Mouse (Mus musculus) spleen, adult 18-20 months (tissue): ENCODE results near the gene Actr2.
"Not testable (repeated sequence)": the region's sequence is repeated elsewhere in the genome, so short reads cannot be mapped to it uniquely, and the experiment has no call there.

Experiments used
- DNase-seq, 2 experiments: peaks; one replicate each; pipeline ENCODE4 v3.0.0; 2022; ENCODE audit warnings: mixed read lengths in 2 of 2

The Actr2 gene

DNA sequence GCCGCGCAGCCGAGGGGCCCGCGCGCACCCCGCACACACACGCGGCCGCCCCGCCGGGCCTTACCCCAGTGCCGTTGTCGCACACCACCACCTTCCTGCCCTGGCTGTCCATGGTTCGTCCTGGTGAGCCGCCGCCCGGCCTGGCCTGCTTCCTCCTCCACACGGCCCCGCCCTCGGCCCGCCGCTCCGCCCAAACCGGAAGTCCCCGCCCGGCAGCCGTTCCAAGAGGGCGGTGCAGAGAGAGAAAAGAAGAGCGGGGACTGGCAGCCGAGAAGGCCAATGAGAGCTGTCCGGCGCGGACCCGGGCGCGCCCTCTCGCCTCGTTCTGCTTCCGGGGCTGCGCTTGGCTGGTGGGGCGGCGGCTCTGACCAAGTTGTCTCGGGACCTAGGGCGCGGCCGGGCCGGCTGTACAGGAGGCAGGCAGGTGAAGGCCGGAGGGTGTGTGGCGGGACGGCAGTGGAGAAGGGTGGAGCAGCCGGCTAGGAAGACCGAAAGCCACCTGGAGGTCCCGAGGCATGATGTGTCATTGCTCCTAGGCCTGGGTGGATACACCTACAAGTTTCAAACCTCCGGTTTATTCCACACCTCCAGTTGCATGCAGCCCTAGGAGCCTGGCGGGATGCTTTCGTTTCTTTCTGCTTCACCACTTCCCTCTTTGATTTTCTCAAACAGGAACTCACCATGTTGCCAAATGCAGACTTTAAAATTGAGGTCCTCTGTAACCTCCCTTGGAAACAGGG is at the start of gene Actr2:
Gene Actr2 (minus strand): TSS at position 173 of the 740 bp plus-strand sequence.
- DNase-seq: peak; percentile 96 to 98

GRCm38 (mm10) chr11:20158879-20159278 is 46.2 kb upstream of the Actr2 start:
- no peak for DNase-seq

DNA sequence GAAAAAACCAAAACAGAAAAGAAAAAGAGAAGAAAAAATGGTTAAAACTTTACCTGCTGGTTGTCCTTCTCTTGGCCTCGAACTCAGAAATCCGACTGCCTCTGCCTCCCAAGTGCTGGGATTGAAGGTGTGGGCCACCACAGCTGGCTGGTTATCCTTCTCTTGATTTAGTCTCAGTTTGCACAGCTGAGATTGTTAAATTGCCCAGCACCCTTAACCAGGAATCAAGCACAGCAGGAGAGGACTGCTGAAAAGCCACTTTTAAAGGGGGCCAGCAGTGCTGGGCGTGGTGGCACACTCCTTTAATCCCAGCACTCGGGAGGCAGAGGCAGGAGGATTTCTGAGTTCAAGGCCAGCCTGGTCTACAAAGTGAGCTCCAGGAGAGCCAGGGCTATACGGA is 40.8 kb upstream of the Actr2 start:
- not testable (repeated sequence) for DNase-seq

DNA sequence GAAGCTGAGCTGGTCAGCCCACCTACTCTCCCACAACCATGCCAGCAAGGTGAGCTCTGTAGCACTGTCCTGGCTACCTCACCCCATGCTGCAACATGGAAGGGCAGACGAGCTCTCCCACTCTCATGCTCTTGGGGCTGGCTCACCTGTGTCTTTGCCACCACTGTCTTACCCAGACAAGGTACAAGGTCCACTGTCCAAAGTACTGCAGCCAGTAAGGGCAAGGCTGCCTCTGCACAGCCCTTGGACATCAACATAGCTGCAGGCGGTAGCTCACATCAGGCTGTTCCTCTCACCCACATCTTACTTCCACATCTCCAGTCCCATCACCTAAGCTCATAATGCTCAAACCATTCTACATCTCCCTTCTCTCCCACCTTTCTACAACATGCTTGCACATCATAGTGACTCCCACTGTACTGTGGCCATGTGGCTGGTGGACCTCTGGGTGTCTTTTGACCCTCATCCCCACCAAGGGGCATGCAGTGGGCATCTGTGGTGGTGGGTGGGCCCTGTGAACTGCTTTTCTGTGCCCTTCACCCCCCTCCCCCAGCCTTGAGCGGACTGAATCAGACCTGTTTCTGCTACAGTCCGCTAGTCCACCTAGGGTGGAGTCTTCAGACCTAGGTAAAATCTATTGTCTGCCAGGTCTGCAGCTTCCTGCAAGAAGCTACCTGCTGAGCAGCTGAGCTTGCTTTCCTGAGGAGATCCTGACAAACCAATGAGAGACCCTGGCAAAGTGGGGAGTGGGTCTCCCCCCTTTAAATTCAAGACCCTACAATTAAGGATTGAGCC is 39.6 kb upstream of the Actr2 start:
- no peak for DNase-seq

GRCm38 (mm10) chr11:20151290-20151689 is 38.6 kb upstream of the Actr2 start:
- no peak for DNase-seq

DNA sequence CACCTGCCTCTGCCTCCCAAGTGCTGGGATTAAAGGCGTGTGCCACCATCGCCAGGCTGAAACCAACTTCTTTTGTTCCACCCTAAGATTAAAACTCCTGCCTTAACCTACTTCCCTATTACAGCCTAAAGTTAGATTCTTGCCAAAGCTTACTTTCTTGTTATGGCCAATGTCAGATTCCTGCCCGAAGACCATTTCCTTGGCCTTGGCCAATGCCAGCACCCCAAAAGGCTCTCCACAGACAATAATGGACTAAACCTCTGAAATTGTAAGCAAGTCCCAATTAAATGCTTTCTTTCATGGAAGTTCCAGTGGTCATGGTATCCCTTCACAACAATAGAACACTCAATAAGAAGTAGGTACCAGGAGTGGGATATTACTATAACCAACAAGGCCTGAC is 37.2 kb upstream of the Actr2 start:
- no peak for DNase-seq

- DNase-seq: no peak
These were observed 32.7 kb upstream of the Actr2 start for GRCm38 (mm10) chr11:20145383-20145782.

- no peak for DNase-seq
These were observed 32.0 kb upstream of the Actr2 start for GRCm38 (mm10) chr11:20144536-20145263.

DNA sequence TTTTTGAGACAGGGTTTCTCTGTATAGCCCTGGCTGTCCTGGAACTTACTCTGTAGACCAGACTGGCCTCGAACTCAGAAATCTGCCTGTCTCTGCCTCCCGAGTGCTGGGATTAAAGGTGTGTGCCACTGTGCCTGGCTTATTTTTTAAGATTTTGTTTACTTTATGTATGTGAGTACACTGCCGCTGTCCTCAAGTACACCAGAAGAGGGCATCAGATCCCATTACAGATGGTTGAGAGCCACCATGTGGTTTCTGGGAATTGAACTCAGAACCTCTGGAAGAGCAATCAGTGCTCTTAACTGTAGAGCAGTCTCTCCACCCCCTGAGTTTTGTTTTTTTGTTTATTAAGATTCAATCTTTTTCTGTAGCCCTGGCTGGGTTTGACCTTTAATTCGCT is 31.0 kb upstream of the Actr2 start:
- not testable (repeated sequence) for DNase-seq

GRCm38 (mm10) chr11:20142516-20142915 is 29.8 kb upstream of the Actr2 start:
- no peak for DNase-seq

DNA sequence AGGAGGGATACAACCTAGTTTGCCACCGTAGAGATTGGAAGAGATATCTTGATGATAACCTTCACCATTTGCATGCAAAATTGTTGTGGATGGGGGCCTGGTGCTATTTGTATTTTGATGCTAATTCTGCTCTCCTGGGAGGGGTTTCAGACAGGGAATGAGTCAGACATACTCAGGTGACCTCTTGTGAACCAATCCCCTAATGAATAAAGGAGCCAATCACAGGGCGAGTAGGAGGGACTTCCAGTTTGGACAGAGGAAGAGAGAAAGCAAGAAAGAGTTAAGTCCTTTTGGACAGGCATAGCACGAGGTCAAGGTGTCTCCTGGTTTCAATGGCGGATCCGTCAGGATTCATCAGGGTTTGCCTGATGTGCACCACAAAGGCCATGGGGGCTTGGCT is 27.6 kb upstream of the Actr2 start:
- no peak for DNase-seq

DNA sequence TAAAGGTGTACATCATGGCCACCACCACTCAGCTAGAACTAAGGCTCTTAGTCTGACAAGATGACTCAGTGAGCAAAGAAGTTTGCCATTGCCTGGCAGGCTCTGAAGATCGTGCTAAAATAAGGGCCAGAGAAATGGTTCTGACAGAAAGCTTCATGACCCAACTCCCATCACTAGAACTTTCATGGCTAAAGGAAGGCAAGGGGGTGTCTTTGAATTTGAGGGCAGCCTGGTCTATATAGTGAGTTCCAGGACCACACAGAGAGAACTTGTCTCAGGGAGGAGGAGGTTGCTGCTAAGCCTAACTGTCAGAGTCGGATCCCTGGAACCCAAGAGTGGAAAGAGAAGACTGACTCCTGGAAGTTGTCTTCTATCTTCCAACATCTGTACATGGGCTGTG is 27.0 kb upstream of the Actr2 start:
- no peak for DNase-seq

DNA sequence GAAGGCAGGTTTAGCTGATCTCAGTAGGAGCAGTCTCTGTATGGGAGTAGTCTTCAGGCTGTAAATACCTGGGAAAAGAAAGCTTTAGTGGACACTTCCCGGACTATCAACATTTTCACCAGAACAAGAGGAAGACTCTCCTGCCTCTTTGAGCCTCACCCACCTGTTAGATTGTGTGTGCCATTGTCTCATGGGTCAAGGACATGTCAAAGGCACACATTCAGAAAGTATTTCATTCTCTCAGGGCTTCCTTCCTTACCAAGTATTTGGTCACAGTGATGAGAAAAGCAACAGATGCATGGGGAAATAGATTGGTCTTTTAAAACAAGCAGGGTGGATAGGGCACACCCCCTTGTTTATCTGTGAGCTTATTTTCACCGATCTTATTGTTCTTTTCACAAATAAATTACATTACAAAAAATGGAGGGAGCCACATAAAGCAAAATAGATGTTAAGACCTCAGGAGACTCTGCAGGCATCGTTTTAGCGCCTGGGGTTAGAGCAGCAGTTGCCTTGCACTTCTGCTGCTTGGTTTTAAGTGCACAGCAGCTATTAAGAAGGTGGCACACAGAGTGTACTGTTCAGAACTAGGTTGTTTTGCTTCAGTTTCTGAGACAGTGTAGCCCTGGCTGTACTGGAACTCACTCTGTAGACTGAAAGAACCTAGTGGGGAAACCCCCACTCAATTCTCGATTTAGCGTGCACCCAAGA is 25.9 kb upstream of the Actr2 start:
- no peak for DNase-seq

GRCm38 (mm10) chr11:20137872-20138271 is 25.2 kb upstream of the Actr2 start:
- no peak for DNase-seq

GRCm38 (mm10) chr11:20136314-20136713 is 23.6 kb upstream of the Actr2 start:
- DNase-seq: no peak

- not testable (repeated sequence) for DNase-seq
These were observed 22.2 kb upstream of the Actr2 start for GRCm38 (mm10) chr11:20134869-20135268.

DNA sequence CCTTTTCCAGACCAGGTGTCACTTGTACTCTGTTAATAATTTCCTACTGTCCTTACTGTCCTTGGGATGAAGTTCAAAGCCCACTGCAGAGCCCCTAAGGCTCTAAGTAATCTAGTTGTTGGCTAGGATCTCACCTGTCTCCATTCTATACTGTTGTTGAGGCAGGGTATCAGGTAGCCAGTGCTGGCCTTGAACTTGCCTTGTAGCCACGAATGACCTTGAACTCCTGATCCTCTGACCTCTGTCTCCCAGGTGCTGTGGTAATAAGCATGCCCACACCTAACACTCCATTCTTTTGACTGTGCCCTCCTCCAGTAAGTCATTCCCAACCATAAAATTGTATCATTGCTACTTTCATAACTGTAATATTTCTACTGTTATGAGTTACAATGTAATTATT is 21.0 kb upstream of the Actr2 start:
- no peak for DNase-seq

GRCm38 (mm10) chr11:20132955-20133562 is 20.3 kb upstream of the Actr2 start:
- DNase-seq: peak; percentile 54 to 80

DNA sequence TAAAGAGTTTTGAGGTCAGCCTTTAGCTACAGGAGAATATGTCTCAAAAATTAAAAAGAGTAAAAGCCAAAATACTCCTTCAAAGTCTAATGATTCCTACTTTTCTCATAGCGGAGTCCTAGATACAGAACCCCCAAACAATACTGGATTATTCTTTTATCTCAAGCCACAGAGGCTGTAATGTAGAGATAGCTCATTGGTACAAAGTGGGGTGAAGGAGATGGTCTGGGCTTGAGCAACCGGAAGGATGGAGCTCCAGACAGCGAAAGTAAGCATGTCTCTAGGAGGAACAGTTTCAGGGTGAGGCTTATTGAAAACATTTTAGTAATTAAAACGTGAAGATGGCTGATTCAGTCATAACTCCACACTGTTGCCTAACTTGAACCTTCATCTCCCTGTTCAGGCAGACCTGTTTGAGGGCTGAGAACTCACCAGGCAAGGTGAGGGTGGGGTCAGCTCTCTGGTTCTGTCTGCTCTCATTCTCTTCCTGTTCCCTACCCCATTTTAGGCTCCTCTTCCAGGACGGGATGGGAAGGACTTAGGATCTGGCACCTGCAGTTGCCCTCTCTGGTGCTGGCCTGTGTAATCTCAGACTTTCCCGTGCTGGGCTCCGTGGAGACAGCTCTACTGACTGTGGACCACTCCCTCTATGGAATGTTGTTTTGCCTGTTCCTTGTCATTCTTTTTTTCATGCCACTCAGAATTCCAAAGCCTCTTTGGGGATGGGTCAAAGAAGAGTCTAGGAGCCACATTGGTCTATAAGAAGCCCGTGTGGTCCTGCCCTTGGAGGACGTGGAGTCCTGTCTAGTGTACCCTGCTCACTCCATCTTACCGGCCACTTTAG is 14.2 kb upstream of the Actr2 start:
- no peak for DNase-seq

DNA sequence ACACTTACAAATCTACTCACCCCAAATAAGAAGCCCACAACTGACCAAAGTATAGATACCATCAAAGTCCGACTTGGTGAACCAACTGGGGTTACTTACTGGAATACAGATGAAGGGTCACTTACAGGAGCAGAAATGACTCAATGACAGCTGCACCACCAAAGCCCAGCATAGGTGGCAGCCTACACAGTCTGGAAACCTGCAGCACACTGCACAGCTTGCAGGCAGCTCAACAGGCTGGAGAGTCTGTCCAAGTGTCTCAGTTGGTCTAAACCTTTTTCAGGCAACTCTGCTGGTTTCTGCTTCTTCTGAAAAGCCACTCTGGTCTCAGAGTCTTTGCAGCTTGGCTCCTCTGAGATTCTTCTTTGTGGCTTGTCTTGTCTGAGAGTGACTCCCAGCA is 12.7 kb upstream of the Actr2 start:
- DNase-seq: no peak

GRCm38 (mm10) chr11:20116701-20117100 is 4.0 kb upstream of the Actr2 start:
- no peak for DNase-seq
